Mouse (Mus musculus): Measurements from ENCODE around the gene Kdm6b. TPM values are rescaled to one million over a fixed set of nuclear protein-coding genes. Genes with fewer than 3 reads are reported as not detected.

Gene Kdm6b
- polyA plus RNA-seq, 1 experiment from 2014 or later, result 45.3 TPM

GRCm38 (mm10) chr11:69430631-69431030 is 17.2 kb upstream of the Kdm6b start:
- H3K9me3 ChIP-seq, result no peaks in the 10 kb centered on the region
- no peaks in the 10 kb centered on the region for H3K36me3 ChIP-seq (replicated peaks)
- ATAC-seq (replicated peaks), result no peak
- no peak overlapping the region for H3K4me3 ChIP-seq
- H3K4me2 ChIP-seq, result no peak overlapping the region
- H3K27me3 ChIP-seq (replicated peaks), result no peaks in the 10 kb centered on the region
- no peak overlapping the region for H3K27ac ChIP-seq
- WGBS, result 88% methylated on average over 15 of the region's 15 CpGs
- H3K9ac ChIP-seq, result no peak overlapping the region
- H3K4me1 ChIP-seq, result peaks cover 3% of the 10 kb centered on the region; the same call in 1 of the 2 replicates

- no peak for ATAC-seq (replicated peaks)
- H3K4me3 ChIP-seq, result no peak overlapping the region
- peaks cover 3% of the 10 kb centered on the region; the same call in 1 of the 2 replicates for H3K4me1 ChIP-seq
- no peaks in the 10 kb centered on the region for H3K9me3 ChIP-seq
- no peak overlapping the region for H3K27ac ChIP-seq
- WGBS, result 55% methylated on average over 2 of the region's 2 CpGs
- H3K4me2 ChIP-seq, result no peak overlapping the region
- no peaks in the 10 kb centered on the region for H3K27me3 ChIP-seq (replicated peaks)
- no peaks in the 10 kb centered on the region for H3K36me3 ChIP-seq (replicated peaks)
- no peak overlapping the region for H3K9ac ChIP-seq
These were observed 15.8 kb upstream of the Kdm6b start for GRCm38 (mm10) chr11:69429313-69429712.

DNA sequence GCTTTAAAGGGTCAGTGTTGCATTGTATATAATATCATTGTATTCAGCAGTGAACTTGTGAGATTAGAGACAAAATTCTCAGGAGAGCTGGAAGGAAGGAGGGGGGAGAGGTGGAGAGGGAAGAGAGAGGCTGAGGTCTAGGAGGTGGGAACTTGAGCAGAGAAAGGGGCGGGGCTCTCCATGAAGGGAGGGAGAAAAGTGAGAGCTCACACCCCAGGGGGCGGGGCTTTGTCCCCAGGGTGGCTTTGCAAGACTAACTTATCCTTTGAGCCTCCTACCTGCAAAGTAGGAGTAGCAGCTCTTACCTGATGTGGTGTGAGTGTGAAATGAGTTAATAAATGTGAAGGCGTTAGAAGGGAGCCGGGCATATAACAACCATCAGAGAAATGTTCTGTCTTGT is 15.3 kb upstream of the Kdm6b start:
- Histone ChIP-seq H3K4me1 (peaks cover 3% of the 10 kb centered on the region; the same call in 1 of the 2 replicates), H3K9ac (no peak overlapping the region), H3K4me3 (no peak overlapping the region), H3K27ac (no peak overlapping the region), H3K27me3 (replicated peaks) (peaks cover 2% of the 10 kb centered on the region; the same call in 1 of the 2 replicates), H3K4me2 (no peak overlapping the region), H3K36me3 (replicated peaks) (no peaks in the 10 kb centered on the region), H3K9me3 (no peaks in the 10 kb centered on the region)
- ATAC-seq (replicated peaks), result no peak
- 38% methylated on average over 4 of the region's 4 CpGs for WGBS

DNA sequence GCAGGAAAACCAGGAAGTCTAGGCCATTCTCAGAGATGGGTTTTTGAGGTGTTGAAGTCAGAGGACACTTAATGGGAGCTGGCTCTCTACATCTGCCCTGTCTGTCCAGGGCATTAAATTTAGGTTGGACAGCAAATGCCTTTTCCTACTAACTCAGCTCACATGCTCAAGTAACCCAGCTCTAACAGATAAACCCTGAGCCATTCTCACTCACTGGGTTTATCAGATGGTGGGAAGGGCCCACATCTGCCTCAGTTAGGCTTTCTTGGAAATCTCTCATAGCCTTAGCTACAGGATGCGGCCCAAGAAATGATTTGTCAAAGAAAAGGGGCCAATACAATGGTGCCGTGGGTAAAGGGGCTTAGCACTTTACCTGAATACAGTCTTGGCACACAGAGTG is 12.8 kb upstream of the Kdm6b start:
- no peak overlapping the region for H3K9ac ChIP-seq
- no peak overlapping the region for H3K4me2 ChIP-seq
- no peak overlapping the region for H3K27ac ChIP-seq
- no peaks in the 10 kb centered on the region for H3K36me3 ChIP-seq (replicated peaks)
- 0 out of 2 replicates have a peak, but pooled peaks cover 4% of the 10 kb centered on the region for H3K4me1 ChIP-seq
- ATAC-seq (replicated peaks), result no peak
- no peaks in the 10 kb centered on the region for H3K9me3 ChIP-seq
- peaks cover 24% of the 10 kb centered on the region for H3K27me3 ChIP-seq (replicated peaks)
- H3K4me3 ChIP-seq, result no peak overlapping the region
- WGBS, result 83% methylated on average over 2 of the region's 2 CpGs

DNA sequence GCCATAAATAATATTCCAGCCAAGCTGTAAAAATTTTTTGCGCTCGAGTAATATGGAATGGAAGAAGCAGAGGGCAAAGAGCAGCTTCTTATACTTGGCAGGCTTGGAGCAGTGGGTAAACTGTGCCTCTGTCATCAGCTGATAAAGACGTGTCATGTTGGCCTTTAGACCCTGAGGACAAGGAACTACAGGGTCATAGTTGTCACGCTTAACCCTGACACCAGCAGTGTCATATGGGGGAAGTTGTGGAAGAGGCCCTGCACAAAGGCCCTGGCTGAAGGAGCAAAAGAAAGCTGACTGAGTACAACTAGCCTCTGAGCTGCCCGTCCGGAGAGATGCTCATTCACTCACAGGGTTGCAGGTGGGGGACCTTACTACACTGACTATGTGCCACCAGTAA is 10.4 kb upstream of the Kdm6b start:
- Histone ChIP-seq H3K36me3 (replicated peaks) (no peaks in the 10 kb centered on the region), H3K4me3 (no peak overlapping the region), H3K4me1 (peaks cover 27% of the 10 kb centered on the region), H3K9me3 (no peaks in the 10 kb centered on the region), H3K4me2 (no peak overlapping the region), H3K27ac (no peak overlapping the region), H3K9ac (no peak overlapping the region), H3K27me3 (replicated peaks) (peaks cover 31% of the 10 kb centered on the region)
- 72% methylated on average over 6 of the region's 6 CpGs for WGBS
- no peak for ATAC-seq (replicated peaks)

- H3K36me3 ChIP-seq (replicated peaks), result no peaks in the 10 kb centered on the region
- H3K27ac ChIP-seq, result no peak overlapping the region
- no peak overlapping the region for H3K4me3 ChIP-seq
- no peaks in the 10 kb centered on the region for H3K9me3 ChIP-seq
- no peak overlapping the region for H3K9ac ChIP-seq
- H3K4me1 ChIP-seq, result peaks cover 33% of the 10 kb centered on the region
- no peak for ATAC-seq (replicated peaks)
- 93% methylated on average over 10 of the region's 10 CpGs for WGBS
- peaks cover 31% of the 10 kb centered on the region for H3K27me3 ChIP-seq (replicated peaks)
- H3K4me2 ChIP-seq, result no peak overlapping the region
These were observed 9.4 kb upstream of the Kdm6b start for GRCm38 (mm10) chr11:69422842-69423241.

- peaks cover 31% of the 10 kb centered on the region for H3K27me3 ChIP-seq (replicated peaks)
- H3K4me3 ChIP-seq, result no peak overlapping the region
- WGBS, result 6% methylated on average over 25 of the region's 25 CpGs
- no peaks in the 10 kb centered on the region for H3K36me3 ChIP-seq (replicated peaks)
- no peak for ATAC-seq (replicated peaks)
- H3K4me2 ChIP-seq, result 0 out of 2 replicates have a peak overlapping the region, but pooled peaks have one; percentile 3
- peaks cover 44% of the 10 kb centered on the region for H3K4me1 ChIP-seq
- no peaks in the 10 kb centered on the region for H3K9me3 ChIP-seq
- H3K27ac ChIP-seq, result no peak overlapping the region
- H3K9ac ChIP-seq, result no peak overlapping the region; the same call in 1 of the 2 replicates
These were observed 7.9 kb upstream of the Kdm6b start for GRCm38 (mm10) chr11:69421131-69421977.

- Histone ChIP-seq H3K27me3 (replicated peaks) (peaks cover 31% of the 10 kb centered on the region), H3K27ac (no peak overlapping the region), H3K4me1 (peaks cover 44% of the 10 kb centered on the region), H3K4me2 (peak overlapping the region; percentile 89), H3K9ac (peak overlapping the region; percentile 28; the same call in 1 of the 2 replicates), H3K9me3 (no peaks in the 10 kb centered on the region), H3K36me3 (replicated peaks) (no peaks in the 10 kb centered on the region), H3K4me3 (peak overlapping the region; percentile 55)
- WGBS, result 6% methylated on average over 10 of the region's 10 CpGs
- no peak for ATAC-seq (replicated peaks)
These were observed 7.1 kb upstream of the Kdm6b start for GRCm38 (mm10) chr11:69420554-69421000.

DNA sequence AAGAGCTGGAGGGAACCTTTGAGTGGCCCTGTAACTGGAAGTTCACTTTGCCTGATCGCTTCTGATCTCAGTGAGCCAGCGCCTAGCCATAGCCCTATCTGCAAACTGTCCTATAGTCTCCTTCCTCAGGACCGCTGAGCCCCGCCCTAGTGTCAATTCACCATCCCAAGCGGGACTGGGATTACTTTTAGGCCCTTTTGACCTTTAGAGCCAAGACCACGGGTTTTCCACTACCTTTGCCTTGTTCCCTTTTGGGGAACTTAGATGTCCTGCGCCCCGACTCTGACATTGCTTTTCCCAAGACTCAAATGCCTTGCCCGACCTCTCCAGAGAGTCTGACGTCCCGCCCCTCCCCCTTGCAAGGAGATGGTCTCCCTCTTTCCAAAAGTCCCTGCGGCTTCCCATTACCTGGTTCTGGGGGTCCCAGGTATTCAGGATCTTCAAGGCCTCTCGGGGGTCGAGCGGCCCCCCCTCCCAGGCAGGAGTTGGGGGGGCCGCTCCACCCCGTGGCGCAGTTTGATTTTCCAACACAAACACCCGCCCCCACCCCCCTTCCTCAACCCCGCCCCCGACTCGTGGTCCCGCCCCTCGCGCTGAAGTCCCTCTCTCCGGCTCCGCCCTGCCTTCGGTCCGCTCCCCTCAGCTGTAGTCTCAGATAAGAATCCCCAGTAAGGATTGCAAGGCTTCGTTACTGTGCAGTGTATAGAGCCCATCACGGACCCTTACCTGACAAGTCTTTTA is 6.5 kb upstream of the Kdm6b start:
- peak overlapping the region; percentile 28 for H3K9ac ChIP-seq
- H3K9me3 ChIP-seq, result no peaks in the 10 kb centered on the region
- under 1% methylated on average over 30 of the region's 31 CpGs for WGBS
- H3K4me1 ChIP-seq, result peaks cover 45% of the 10 kb centered on the region
- H3K36me3 ChIP-seq (replicated peaks), result no peaks in the 10 kb centered on the region
- H3K27ac ChIP-seq, result peak overlapping the region; percentile 96
- peak overlapping the region; percentile 55 for H3K4me3 ChIP-seq
- no peak for ATAC-seq (replicated peaks)
- H3K4me2 ChIP-seq, result peak overlapping the region; percentile 89
- peaks cover 31% of the 10 kb centered on the region for H3K27me3 ChIP-seq (replicated peaks)

GRCm38 (mm10) chr11:69419443-69419812 is 6.0 kb upstream of the Kdm6b start:
- ATAC-seq (replicated peaks), result no peak
- under 1% methylated on average over 19 of the region's 19 CpGs for WGBS

GRCm38 (mm10) chr11:69418481-69419442 is 5.3 kb upstream of the Kdm6b start:
- peak overlapping the region; percentile 55 for H3K4me3 ChIP-seq
- H3K9ac ChIP-seq, result peak overlapping the region; percentile 54
- H3K27ac ChIP-seq, result peak overlapping the region; percentile 96
- H3K4me1 ChIP-seq, result peaks cover 57% of the 10 kb centered on the region
- no peaks in the 10 kb centered on the region for H3K36me3 ChIP-seq (replicated peaks)
- ATAC-seq (replicated peaks), result peak; percentile 93
- WGBS, result under 1% methylated on average over 45 of the region's 45 CpGs
- H3K27me3 ChIP-seq (replicated peaks), result peaks cover 29% of the 10 kb centered on the region
- no peaks in the 10 kb centered on the region for H3K9me3 ChIP-seq
- peak overlapping the region; percentile 89 for H3K4me2 ChIP-seq

More at GRCm38 (mm10) chr11:69419443-69419812, 6.0 kb upstream of the Kdm6b start:
- Histone ChIP-seq H3K27ac (peak overlapping the region; percentile 96), H3K4me1 (peaks cover 51% of the 10 kb centered on the region), H3K4me2 (peak overlapping the region; percentile 89), H3K9ac (peak overlapping the region; percentile 28), H3K4me3 (peak overlapping the region; percentile 55), H3K27me3 (replicated peaks) (peaks cover 31% of the 10 kb centered on the region), H3K9me3 (no peaks in the 10 kb centered on the region), H3K36me3 (replicated peaks) (no peaks in the 10 kb centered on the region)

All from midbrain, embryonic 15.5 days (tissue).